Mouse (Mus musculus) C2C12 (cell line): ENCODE results near the gene Dtl.

Source experiments
- CEBPB ChIP-seq: IDR thresholded peaks from one replicate; pipeline ENCODE4 v1.6.1; 2011; ENCODE audit warnings: low read depth, mild to moderate bottlenecking, control low read depth, moderate library complexity
- CTCF ChIP-seq: IDR thresholded peaks from one replicate; pipeline ENCODE4 v1.5.1; 2011; ENCODE audit not compliant: control insufficient read depth, insufficient read depth, insufficient read length
- MAX ChIP-seq: IDR thresholded peaks from one replicate; pipeline ENCODE4 v1.6.1; 2011; ENCODE audit warnings: mild to moderate bottlenecking, control low read depth
- MYOG ChIP-seq: IDR thresholded peaks from one replicate; pipeline ENCODE4 v1.6.1; 2011; ENCODE audit not compliant: control insufficient read depth, insufficient read length; ENCODE audit errors: extremely low read depth
- USF1 ChIP-seq: IDR thresholded peaks from one replicate; pipeline ENCODE4 v1.6.1; 2011; ENCODE audit warnings: low read depth, mild to moderate bottlenecking, control low read depth, moderate library complexity

DNA sequence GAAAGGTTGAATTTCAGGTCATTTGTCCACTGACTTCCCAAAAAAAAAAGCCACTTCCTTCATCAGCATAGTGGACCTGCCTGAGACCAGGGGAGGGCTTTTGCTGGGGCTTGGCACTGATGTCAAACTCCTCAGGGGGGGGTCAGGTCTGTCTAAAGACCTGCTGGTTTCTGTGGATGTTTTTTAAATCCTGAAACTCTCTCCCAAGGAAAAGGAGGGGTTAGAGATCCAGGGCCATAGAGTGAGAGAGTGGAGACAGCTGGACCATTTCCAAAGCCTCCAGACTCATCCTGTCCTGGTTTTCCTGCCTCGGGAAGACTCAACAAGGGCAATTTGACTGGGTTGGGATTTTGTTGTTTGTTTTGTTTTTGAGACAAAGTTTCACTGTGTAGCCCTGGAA lies 68.6 kb downstream of the Dtl start:
- TF ChIP-seq CTCF (no peak), USF1 (no peak), CEBPB (no peak), MAX (no peak), MYOG (no peak)
